Mouse (Mus musculus) skeletal muscle tissue, postnatal 0 days (tissue): ENCODE data around the gene Vmn2r56. TPM values are rescaled to one million over a fixed set of nuclear protein-coding genes. Genes with fewer than 3 reads are reported as not detected.

Source experiments
- polyA plus RNA-seq: library from polyadenylated mRNA; unstranded; fragments of >200 nt; fragmentation: Nextera tagmentation; extraction: Ambion mirVana; gene quantifications from 2 replicates; pipeline ENCODE4 v1.2.1, GENCODE M21; 2015

The Vmn2r56 gene
- polyA plus RNA-seq: not detected in 2 replicates

GRCm38 (mm10) chr7:12734904-12735303 is at the start of gene Vmn2r56:
Gene Vmn2r56, minus strand, starts transcription at chr7:12735004.

GRCm38 (mm10) chr7:12684903-12685302 is 49.9 kb downstream of the Vmn2r56 start, which contains the start of gene Vmn2r55:
Gene Vmn2r55, minus strand, starts transcription at chr7:12685003.

GRCm38 (mm10) chr7:12640219-12640618 is 94.6 kb downstream of the Vmn2r56 start, which contains the start of gene Vmn2r54:
Gene Vmn2r54, minus strand, starts transcription at chr7:12640319.

Other genes starting within 250 kb of the Vmn2r56 start
- gene 2900092C05Rik, start 222.5 kb downstream of the Vmn2r56 start, polyA plus RNA-seq: not detected in 2 replicates
- gene Vmn2r53, start 126.2 kb downstream of the Vmn2r56 start, polyA plus RNA-seq: not detected in 2 replicates
- not detected in 2 replicates for gene Vmn2r54, start 94.7 kb downstream of the Vmn2r56 start, polyA plus RNA-seq
- gene Vmn2r55, start 50.0 kb downstream of the Vmn2r56 start, polyA plus RNA-seq: not detected in 2 replicates
- 5.5 and 6.5 TPM in 2 replicates for gene Zscan18, start 68.6 kb upstream of the Vmn2r56 start, polyA plus RNA-seq
- gene Zfp329, start 83.9 kb upstream of the Vmn2r56 start, polyA plus RNA-seq: 6.8 and 7.2 TPM in 2 replicates
- gene Zfp110, start 99.8 kb upstream of the Vmn2r56 start, polyA plus RNA-seq: 15.4 and 16.0 TPM in 2 replicates
- gene Zfp128, start 146.2 kb upstream of the Vmn2r56 start, polyA plus RNA-seq: 1.4 and 1.6 TPM in 2 replicates
- gene Zscan22, start 162.8 kb upstream of the Vmn2r56 start, polyA plus RNA-seq: 3.4 and 3.5 TPM in 2 replicates
- gene Rps5, start 187.3 kb upstream of the Vmn2r56 start, polyA plus RNA-seq: 512 and 672 TPM in 2 replicates
- gene Rnf225, start 192.4 kb upstream of the Vmn2r56 start, polyA plus RNA-seq: 0.15 and 1.4 TPM in 2 replicates
- gene Zfp324, start 230.8 kb upstream of the Vmn2r56 start, polyA plus RNA-seq: 3.5 and 3.7 TPM in 2 replicates
- 2.3 and 2.8 TPM in 2 replicates for gene Zfp446, start 242.8 kb upstream of the Vmn2r56 start, polyA plus RNA-seq